Mouse (Mus musculus): ENCODE results near the gene Tmem141.

Tmem141 gene

DNA sequence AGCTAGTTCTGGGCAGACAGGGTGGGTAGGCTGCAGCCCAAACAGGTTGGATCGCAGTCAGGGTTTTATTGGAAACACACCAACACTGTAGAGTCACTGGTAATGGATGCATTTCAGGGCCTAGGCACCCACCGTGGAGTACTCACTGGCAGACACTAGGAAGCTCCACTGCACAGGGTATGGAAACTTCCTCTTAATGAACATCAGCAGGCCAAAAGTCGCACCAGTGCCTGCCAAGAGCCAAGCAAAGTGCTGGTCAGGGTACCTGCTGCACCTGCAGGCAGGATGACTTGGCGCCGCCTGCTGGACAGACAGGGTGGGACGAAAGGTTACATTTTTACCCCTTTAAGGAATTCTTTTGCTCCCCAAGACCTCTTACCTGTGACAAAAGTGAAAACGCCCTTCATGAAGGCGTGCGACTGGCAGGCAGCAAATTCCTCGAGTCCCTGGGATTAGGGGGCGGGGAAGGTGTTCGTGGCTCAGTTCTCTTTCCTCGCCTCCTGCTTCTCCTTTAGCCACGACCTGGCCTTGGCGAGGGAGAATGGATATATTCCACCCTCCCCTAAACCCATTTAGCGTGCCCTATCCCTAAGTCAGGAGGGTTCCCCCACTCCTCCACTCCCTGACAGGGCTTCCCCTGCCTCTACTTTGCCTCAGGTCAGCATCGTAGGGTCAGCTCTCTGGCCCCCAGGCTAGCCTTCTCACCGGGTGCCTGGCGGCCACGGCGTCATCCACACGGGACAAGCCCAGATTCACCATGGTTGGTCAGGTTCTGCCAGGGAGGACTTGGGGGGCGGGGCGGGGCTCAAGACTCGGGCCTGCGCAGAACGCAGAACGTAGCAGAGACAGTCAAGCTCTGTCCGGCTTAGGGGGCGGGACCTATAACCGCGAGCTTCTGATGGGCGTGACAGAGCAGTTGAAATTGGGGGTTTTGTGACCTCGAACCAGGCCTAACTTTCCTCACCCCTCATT lies at the start of gene Tmem141:
TSS of gene Tmem141 (minus strand) at position 777 of the 972 bp plus-strand sequence.
- peak; percentile 69 for DNase-seq (ENCODE audit: low spot score)

DNA sequence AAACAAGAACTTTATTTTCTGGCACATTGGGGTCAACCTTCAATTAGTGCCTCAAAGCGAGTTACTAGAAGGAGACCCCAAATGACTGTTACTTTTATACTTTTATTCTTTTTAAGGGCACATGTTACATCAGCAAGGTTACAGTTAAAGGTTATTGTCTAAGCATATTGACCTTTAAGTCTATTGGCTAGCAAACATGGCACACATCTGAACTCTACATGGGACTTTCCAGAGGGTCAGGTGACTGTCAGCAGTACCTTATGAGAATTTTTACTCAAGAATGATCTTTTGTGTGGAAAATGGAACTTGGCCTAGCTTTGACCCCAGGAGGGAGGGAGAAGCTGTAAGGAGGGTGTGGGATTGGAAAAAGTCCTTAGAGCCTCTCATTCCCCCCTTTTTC lies 44.7 kb upstream of the Tmem141 start:
- DNase-seq (ENCODE audit: low spot score), result no peak

DNA sequence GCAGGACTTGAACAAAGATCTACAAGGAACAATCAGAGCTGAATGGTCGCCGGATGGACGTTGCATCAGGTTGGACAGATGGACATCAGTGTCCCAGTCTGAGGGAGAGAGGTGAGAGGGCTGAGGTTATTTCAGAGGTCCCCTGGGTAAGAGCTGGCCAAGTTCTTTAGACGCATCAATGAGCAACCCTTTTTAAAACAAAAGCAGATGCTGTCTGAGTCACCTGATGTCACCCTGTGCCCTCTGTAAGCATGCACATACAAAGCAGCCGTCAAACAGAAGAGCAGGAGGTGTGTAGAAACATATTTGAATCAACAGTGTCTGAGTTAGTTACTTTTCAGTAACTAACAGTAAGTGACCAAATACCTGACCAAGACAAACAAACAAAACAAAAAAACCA lies 42.3 kb upstream of the Tmem141 start:
- DNase-seq (ENCODE audit: low spot score), result no peak

DNA sequence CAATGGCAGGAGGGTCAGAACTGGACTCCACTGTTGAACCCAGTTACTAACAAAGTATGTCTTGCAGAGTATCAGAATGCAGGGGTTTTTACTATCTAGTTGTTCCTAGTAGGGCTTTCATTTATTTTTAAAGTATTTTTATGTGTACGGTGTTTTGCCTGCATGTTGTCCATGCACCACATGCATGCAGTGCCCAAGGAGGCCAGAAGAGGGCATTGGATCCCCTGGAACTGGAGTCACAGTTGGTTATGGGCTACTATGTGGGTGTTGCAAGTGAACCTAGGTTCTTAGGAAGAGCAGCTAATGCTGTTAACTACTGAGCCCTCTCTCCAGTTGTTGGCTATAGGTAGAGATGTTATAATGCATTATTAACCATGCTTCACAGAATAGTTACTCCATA lies 41.7 kb upstream of the Tmem141 start:
- DNase-seq (ENCODE audit: low spot score), result no peak

DNA sequence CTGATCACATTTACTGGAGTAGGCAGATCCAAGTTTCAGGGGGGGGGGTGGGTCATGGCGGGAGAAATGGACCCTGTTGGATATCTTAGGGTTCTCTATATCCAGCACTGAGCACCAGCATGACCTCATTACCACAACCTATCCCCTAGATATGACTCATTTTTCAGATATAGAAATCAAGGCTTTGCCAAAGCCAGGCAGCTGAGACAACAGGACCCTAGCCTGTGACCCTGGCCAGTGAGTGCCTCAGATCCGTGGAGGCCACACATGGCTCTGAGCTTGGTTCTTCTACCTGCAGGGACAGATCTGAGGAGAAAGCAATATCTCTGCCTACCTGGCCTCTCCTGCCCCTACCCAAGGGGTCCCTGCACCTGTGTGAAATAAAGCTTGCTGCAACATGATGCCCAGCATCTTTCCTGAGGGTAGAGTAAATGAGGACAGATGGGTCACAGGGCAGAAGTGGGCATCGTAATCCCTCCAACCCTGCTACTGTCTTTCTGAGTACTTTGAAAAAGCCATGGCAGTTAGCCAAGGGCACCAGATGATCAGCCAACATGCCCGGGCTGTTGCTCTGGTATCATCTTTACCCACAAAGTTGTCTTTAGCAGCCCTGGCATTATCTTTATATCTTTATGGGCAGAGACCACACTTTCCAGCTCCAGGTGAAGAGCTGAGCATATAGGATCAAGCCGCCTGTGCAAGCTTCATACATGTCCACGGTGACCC lies 39.6 kb upstream of the Tmem141 start:
- no peak for DNase-seq (ENCODE audit: low spot score)

DNA sequence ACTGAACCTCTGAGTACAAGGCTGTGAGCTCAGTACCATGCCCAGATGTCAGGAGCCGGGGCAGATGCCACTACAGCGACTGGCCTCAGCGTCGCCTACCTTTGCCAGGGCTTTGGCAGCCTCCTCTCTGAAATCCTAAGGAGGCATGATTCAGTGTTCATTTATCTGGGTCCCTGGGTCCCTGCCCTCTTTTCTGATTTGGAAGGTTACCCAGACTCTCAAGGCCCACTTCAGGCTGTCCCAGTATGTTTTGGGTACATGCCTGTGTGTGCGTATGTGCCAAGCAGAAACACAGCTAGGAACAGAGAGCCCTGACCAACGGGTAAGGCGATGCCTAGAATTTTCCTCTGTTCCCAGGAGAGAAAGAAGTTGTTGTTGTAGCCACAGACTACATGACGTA lies 38.5 kb upstream of the Tmem141 start:
- DNase-seq (ENCODE audit: low spot score), result no peak

DNA sequence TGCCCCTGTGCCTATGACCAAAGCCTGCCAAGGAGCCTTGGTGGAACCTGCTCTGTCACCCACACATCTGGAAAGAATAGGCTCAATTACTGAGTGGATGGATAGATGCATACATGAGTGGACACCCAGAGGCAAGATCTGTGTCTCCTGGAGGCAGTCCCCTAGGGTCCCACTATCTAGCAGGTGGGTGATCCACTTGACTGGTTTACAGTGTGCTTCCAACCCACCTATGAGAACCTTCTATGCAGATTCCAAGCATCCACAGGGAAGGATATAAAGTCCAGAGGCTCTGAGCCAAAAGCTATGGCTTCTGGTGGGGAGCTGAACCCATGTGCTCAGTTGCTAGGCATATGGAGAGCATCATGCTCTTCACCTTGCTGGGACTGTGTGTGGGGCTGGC lies 35.8 kb upstream of the Tmem141 start, which contains the start of gene Lcn5:
TSS of gene Lcn5 (plus strand) at position 301 of the 400 bp plus-strand sequence.
- no peak for DNase-seq (ENCODE audit: low spot score)

DNA sequence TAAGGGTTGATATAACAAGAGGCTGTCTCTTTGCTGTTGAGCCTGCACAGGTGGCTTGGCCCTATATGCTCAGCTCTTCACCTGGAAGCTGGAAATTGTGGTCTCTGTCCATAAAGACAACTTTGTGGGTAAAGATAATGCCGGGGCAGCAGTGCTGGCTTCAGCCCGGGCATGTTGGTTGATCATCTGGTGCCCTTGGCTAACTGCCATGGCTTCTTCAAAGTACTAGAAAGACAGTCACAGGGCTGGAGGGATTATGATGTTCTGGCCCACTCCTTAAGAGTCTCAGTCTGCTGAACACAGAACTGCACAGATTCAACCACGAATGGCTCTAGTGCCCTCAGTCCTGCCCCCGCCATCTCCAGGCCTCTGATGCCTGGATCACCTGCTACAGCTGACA lies 35.4 kb upstream of the Tmem141 start:
- no peak for DNase-seq (ENCODE audit: low spot score)

DNA sequence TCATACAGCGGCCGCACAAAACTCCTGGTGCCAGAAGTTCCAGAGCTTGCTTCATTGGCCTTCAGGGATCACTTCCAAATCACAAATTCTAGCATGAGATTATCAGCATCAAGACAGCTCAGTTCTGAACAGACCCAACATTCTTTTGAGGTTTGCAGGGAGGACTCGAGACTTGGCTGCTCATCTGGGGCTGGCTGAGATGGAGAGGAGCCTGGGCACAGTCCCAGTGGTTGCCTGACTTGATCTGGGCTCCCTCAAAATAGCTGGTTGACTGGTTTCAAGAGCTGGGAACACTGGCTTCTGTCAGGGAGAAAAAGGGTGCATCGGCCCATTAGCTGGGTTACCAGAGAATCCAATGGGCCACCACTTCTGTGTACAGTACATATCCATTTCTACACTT lies 34.9 kb upstream of the Tmem141 start:
- DNase-seq (ENCODE audit: low spot score), result no peak

DNA sequence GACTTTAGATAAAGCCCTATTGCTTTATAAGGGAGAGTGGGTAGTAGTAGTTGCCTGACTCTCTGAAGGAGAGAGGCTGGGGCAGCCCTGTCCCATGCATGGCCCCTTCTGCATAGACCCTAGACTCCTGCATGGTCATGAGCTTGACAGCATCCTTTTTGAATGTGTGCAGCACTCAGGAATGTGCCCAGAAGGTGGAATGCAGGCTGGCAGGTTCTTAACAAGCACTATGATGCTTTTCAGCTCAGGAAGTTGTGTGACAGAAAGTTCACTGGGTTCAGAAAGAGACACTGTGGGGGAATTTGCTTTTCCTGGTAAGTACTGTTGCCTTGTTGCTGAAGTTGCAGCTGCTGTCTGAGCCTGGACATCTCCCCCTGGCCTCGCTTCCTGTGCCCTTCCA lies 32.7 kb upstream of the Tmem141 start:
- DNase-seq (ENCODE audit: low spot score), result no peak

DNA sequence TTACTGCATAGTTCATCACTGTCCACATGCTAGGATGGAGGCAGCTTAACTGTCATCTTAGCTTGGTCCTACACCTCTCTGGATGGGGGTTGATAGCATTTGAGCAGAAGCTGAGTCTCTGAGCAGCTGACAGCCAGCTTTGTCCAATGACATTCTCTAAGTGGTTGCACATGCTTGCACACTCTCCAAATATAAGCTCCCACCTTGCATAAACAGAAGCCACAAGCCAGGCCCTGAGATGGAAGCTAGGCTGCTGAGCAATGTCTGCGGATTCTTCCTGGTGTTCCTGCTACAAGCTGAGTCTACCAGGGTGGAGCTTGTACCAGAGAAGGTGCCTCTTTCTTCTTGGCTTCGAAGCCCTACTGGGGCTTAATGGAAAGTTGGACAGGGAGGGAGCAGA lies 31.1 kb upstream of the Tmem141 start, which contains the start of gene Lcn8:
TSS of gene Lcn8 (plus strand) at position 219 of the 400 bp plus-strand sequence.
- no peak for DNase-seq (ENCODE audit: low spot score)

DNA sequence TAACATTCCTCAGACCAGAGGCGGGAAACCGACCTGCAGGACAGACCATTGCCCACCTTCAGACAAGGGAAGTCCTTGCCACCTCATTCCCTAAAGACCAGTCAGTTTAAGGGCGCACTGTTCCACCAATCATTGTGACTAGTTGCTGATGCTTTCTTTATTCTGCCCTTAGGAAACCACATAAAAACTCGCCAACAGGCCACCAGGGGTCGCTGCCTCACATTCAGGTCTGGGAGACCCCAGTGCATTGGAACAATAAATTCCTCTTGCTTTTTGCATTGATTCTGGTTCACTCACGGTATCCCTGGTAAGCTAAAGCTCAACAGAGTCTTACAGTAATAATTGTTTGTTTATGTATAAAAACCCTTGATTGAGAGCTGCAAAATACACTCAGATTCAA lies 18.1 kb upstream of the Tmem141 start:
- no peak for DNase-seq (ENCODE audit: low spot score)

DNA sequence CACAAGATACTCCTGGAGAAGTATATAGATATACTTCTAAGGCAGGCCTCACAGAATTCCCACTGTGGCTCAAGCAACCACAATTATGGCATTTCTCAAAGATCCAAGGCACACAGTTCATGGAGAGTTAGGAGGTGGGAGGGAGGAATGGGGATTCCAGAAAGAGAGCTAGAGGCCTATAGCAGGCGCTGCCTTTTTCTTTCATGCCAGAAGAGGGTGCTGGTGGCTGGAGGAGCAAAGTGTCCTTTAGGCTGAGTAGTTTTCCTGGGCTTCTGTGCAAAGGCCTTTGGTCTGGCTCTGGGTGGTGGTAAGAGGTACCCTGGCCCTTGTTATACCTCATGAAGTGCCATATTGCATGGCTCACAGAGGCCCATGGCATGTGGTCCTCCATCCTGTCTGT lies 12.2 kb upstream of the Tmem141 start:
- no peak for DNase-seq (ENCODE audit: low spot score)

DNA sequence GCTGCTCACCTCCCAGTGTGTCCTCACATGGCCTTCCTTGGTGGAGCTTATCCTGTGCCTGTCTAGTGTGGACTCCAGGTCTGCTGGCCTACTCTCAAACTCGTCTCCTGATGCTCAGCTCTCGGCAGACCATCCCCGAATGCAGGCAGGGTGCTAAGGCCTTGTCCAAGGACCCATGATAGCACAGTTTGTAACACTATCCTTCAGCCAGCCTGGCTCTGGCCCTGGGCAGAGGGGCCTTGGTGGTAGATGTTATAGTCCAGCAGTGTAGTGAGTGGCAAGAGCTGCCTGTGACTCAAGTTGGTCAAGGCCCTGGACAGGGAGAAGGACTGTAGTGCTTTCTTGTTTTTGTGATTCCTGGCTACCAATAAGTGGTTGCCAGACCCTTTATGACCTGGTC lies 11.8 kb upstream of the Tmem141 start:
- no peak for DNase-seq (ENCODE audit: low spot score)

DNA sequence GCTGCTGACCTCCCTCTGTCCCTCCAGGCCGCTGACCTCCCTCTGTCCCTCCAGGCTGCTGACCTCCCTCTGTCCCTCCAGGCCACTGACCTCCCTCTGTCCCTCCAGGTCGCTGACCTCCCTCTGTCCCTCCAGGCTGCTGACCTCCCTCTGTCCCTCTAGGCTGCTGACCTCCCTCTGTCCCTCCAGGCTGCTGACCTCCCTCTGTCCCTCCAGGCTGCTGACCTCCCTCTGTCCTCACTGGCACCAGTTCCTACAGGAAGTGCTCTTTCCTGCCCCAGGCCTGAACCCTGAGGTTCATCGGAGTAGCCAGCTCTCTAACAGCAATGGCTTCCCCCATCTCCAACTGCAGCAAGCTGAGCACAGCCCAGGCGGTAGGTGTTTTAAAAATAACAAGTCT lies 6.9 kb upstream of the Tmem141 start:
- no peak for DNase-seq (ENCODE audit: low spot score)

DNA sequence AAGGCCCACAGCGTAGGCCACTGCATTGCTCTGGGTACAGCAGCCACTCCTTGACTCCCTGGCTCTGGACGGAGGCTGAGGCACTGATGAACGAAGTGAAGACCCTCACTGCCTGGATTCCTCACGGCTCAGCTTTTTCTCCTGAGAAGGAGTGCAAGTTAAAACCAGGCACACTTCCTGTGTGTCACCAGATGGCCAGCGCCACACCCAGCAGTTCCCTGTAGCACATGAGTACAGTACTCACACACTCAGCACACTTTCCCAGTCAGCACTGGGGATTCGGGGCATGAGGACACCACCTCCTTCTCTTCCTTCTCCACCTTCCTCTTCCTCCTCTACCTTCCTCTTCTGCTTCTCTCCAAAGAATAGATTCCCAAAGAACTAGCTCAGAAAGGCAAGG lies 6.0 kb upstream of the Tmem141 start, which contains the start of gene Fcna:
TSS of gene Fcna (minus strand) at position 220 of the 400 bp plus-strand sequence.
- no peak for DNase-seq (ENCODE audit: low spot score)

DNA sequence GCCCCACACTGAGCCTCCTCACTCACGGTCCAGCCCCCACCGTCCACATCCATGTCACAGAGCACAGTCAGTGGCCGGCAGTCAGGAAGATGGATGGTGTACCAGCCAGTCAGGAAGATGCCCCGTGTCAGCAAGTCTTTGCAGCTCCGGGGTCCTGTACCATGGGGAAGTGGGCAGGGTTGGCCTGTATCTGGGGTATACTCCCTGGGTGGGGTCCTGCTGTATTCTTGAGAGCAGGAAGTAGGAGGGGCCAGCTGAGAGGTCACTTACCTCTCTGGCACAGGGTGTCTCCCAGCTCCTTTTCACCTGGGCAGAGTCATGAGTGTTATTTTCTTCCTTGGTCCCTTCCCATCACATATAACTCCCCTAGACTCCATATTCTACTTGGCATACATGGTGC lies 4.2 kb upstream of the Tmem141 start:
- DNase-seq (ENCODE audit: low spot score), result no peak

DNA sequence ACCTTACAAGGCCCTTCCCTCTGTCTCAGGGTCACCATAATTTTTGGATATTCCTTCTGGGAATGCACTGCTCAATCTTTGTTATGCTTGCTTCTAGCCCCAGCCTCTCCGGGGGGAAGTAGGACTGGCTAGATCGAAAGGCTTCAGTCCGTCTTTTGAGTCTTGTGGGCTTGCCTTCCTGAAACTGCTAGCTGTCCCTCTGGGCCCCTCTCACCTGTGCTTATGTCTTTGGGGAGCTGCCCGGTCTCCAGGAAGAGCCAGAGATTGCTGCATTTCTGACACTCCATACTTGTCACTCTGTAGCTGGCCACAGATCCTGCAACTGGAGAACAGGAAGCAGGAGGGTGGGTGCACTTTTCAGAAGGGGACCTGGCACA lies 965 bp downstream of the Tmem141 start:
- DNase-seq (ENCODE audit: low spot score), result no peak

DNA sequence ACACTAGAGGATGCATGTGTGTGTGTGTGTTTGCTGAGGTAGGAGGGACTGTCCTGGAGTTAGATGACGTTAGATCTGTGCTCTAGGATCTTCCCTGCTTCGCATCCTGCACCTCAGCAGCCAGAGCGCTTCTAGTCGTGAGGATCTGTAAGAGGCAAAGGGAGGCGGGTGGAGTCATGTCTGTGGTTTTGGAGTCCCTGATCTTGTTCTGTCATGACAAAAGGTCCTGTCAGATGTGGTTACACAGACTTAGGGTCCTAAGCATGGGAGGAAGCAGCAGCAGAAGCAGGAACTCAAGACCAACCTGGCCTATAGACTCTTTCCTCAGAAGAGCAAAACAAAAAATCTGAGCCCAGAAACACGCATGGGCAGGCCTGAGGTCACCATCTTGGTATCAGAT lies 1.4 kb downstream of the Tmem141 start:
- no peak for DNase-seq (ENCODE audit: low spot score)

DNA sequence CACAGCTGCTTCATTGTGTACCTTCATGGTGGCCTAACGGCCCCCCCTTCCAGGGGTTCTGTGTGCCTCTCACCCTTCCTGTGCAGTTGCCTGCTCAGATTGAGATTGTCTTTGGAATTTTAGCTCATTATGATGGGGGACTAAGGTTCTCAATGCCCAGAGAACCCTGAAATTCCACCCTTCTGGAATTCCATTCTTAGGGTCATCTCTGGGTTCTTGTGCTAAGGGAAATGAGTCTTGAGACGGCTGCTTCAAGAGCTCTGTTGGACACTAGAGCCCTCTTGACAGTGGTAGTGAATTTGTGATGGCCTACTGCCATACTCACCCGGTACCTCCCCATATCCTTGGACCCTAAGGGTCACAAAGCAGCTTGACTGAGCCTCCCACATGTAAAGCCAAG lies 4.2 kb downstream of the Tmem141 start, which contains the start of gene Ccdc183:
TSS of gene Ccdc183 (minus strand) at position 101 of the 400 bp plus-strand sequence.
- DNase-seq (ENCODE audit: low spot score), result no peak

DNA sequence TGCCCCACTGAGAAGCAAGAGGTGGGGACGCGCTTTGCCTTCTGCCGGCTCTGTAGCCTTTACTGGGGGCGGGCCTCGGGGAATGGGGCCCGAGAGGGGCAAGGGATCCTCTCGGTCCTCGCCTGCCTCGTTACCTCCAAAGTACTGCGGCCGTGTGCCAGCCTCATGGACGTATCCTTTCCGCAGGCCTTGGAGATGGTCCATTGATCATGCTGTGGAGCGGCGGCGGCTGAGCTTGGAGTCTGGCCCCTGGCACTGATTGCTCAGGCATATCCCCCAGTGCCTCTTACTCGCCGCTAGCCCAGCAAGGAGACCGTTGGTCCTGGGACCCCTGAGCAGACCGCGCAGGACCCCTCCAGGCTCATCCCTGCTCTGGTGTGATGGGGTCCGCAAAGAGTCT lies 5.4 kb downstream of the Tmem141 start:
- no peak for DNase-seq (ENCODE audit: low spot score)

DNA sequence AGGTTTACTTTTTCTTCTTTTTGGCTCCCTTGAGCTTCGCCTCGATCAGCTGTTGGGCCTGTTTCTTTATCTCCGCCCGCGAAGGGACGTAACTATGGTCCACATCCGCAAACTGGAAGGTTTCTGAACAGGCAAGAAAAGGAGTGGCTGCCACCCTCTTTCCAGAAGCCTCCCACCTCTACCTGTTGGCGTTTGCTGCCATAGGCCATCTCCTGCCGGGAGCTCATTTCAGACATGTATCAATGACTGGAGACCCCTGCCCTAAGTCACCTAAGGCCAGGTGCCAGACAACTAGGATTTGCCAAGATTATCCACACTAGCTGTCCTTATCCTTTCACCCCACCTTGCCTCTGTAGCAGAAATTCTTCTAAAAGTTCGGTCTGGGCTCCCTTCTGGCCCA lies 13.1 kb downstream of the Tmem141 start:
- DNase-seq (ENCODE audit: low spot score), result no peak
